Mouse (Mus musculus) left cerebral cortex, adult 2 months (tissue): ENCODE results near the gene Ttll10. TPM values are rescaled to one million over a fixed set of nuclear protein-coding genes. Genes with fewer than 3 reads are reported as not detected.
A peak's percentile ranks its signal among the peaks of the same experiment; 100 is the strongest.

Source experiments
- DNase-seq, 2 experiments: peaks; one replicate each; pipeline ENCODE4 v3.0.0; 2021 to 2022; ENCODE audit warnings: low spot score in 2 of 2, mixed read lengths in 1 of 2; ENCODE audit errors: extremely low spot score in 1 of 2
- H3K27ac ChIP-seq: fragments of 200-600 bp; 2 replicates; pipeline ENCODE4 v1.8.1; 2022
- H3K4me3 ChIP-seq: fragments of 200-600 bp; 2 replicates; pipeline ENCODE4 v1.8.1; 2022
- CTCF ChIP-seq: fragments of 200-600 bp; IDR thresholded peaks from 2 replicates; pipeline ENCODE4 v1.8.1; 2022; ENCODE audit warnings: antibody characterized with exemption, mild to moderate bottlenecking, moderate library complexity
- intact Hi-C: fragments of 180-260 bp; cut with DNase I; formaldehyde crosslinking; loops from one replicate; pipeline ENCODE4 v1.15.1; 2025
- microRNA-seq, 2 experiments: library from miRNA; unstranded; fragments of <30 nt; microRNA quantifications; one replicate each; pipeline ENCODE4 v1.2.0; 2021
- total RNA-seq, 2 experiments: library from RNA; stranded (reverse); gene quantifications; 2 replicates each; pipeline ENCODE4 v1.2.3; 2021

The Ttll10 gene
- total RNA-seq, 2 experiments from 2014 or later = 0.79 TPM; not detected in 1

DNA sequence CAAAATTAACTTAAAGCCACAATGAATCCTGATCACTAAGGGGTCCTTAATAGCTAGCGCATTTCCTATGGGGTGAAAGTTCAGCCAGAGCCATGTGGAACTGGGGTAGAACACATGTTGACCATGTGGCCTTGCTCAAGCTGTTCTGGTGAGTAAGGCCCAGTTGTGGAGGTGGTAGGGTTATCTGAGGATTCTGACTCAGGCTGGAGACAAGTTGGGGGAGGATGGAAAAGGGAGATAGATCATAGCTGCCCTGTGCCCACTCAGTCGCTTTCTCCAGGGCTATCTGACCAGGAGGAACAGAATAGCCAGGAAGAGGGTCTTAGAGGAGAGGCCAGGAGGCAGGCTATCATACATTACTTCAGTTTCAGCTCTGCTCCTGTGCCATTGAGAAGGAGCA is 44.8 kb downstream of the Ttll10 start:
- Histone ChIP-seq H3K27ac (no peak overlapping the region), H3K4me3 (no peak overlapping the region)
- no peak for TF ChIP-seq CTCF
- intact Hi-C loops = no loop called here
- DNase-seq = no peak

DNA sequence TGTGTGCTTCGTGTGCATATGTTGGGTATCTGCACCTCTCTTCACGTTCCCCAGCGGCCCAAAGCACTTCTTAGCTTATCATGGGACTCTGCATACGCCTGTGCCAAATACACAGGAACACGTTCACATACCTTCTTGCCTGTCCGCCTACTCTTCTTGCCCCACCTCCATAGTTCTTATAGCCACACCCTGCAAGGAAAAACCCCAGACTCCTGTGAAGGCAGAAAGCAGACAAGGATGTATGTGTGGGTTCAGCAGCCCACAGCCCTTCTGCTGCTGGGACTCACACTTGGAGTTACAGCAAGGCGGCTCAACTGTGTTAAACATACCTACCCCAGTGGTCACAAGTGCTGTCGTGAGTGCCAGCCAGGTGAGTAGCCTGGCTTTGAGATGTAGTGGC is 45.6 kb downstream of the Ttll10 start, which contains the start of gene Tnfrsf4:
Tnfrsf4 (plus strand) TSS at position 207 of the 400 bp plus-strand sequence.
- intact Hi-C loops = no loop called here
- H3K27ac ChIP-seq = 0 out of 2 replicates have a peak within 1 kb of the TSS, but pooled peaks have one; percentile 19
- TF ChIP-seq CTCF = no peak
- H3K4me3 ChIP-seq = no peak within 1 kb of the TSS
- DNase-seq = peak in 1 of 2 experiments; percentile 40

DNA sequence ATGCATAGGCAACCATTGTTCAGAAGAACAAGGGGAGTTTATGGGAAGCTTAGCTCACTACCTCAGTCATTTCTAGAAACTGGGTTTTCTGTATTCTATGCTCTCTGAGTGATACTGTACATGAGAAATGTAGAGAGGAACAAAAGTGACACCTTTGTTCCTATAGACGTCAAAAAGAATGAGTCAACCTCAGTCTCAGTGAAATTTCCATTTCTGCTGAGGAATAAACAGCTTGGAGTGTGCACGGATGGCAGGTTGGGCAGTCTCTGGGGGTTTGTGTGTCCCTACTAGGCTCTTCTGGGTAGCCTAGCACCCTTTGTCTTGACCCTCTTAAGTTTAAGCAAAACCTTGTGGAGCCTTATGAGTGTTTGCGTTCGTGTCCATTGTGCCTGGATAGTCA is 50.8 kb downstream of the Ttll10 start:
- Histone ChIP-seq H3K27ac (no peak overlapping the region), H3K4me3 (no peak overlapping the region)
- intact Hi-C loops = no loop called here
- no peak for TF ChIP-seq CTCF
- no peak for DNase-seq

DNA sequence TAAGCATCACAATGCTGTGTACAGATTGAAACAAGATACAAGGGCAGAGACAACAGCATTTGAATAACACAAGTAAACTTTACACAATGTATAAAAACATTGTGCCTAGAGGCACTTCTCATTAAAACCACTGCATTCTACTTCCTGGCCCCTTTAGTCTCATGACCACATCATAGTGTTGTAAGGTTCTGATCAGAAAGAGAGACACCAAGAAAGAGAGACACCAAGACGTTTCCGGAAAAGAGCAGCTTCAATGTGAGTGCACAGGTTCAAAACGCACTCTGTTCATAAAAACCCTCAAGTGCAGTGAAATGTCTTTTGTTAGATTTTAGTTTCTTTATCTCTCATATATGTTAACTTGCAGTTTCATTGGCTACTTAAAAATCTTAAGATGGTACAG is 55.1 kb downstream of the Ttll10 start:
- H3K4me3 ChIP-seq = no peak overlapping the region
- intact Hi-C loops = no loop called here
- H3K27ac ChIP-seq = no peak overlapping the region
- DNase-seq = no peak
- no peak for TF ChIP-seq CTCF

DNA sequence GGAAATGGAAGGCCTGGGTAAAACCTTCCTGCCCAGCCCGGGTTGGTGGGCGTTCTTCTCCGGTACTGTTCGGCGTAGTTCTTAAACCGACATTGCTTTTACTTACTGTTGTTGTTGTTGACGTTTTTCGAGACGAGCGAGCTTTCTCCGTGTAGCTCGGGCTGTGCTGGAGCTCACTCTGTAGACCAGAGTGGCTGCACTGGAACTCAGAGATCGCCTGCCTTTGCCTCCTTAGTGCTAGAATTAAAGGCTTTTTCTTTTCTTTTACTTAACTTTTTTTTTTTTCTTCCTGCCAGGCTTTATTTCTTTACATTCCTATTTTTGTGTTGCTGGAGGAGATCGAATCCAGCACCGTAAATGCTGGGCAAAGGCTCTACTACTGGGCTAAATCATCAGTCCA is 65.6 kb downstream of the Ttll10 start:
- peak overlapping the region; percentile 99 for H3K4me3 ChIP-seq
- intact Hi-C loops = loop anchor here (5.0 kb wide), 1 partner anchor 101 kb away; the partner anchor contains the start of genes Acap3 and Pusl1
- DNase-seq = no peak
- H3K27ac ChIP-seq = peak overlapping the region; percentile 98
- TF ChIP-seq CTCF = no peak

DNA sequence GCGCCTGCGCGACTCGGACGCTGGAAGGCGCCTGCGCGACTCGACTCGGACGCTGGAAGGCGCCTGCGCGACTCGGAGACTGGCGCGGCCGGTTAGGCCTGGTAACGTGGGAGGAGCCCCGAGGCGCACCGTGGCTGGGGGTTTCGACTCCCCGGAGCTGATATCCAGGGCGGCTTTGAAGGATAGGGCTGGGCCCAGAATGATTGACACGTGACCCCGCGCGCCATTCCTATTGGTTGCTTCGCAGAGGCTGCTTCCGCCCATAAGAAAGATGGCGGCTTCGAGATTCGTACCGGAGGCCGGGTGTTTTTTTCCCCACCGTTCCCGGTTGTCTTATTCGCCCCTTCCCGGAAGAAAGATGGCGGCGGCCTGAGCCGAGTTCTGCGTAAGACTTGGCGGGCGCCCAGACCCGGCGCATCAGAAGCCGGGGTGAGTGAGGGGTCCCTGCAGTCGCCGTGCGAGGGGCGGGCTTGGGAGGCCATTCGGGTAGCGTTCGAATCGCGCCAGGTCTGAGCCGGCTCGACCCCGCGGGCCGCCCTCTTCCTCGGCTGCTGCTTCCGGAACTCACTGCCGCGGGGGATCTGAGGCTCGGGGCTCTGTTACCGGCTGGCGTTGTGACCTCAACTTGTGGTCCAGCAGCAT is 66.2 kb downstream of the Ttll10 start:
- TF ChIP-seq CTCF = no peak
- intact Hi-C loops = loop anchor here (1.0 to 5.0 kb wide), 2 partner anchors 101 to 116 kb away; partner anchors contain the start of genes 9430015G10Rik, Acap3 and Pusl1
- Histone ChIP-seq H3K27ac (peak overlapping the region; percentile 98), H3K4me3 (peak overlapping the region; percentile 99)
- peak in 1 of 2 experiments; percentile 93 for DNase-seq

DNA sequence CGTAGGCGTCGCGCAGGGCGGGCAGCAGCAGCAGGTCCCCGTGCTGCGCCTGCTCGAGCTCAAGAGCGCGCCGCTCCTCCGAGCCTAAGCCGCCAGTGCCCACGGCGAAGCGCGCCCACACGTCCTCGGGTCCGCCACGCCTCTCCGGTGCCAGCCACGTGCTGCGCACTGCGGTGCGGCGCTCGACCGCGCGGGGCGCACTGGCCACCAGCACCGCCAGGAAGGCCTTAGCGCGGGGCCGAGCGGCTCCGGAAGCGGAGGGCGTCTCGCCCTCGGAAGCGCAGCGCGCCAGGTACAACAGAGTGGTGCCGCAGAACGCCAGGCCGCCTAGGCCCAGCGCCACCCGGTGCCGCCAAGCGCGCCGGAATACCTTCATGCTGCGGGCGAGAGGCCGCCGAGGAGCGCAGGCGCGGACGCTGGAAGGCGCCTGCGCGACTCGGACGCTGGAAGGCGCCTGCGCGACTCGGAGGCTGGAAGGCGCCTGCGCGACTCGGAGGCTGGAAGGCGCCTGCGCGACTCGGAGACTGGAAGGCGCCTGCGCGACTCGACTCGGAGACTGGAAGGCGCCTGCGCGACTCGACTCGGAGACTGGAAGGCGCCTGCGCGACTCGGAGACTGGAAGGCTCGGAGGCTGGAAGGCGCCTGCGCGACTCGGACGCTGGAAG is 66.8 kb downstream of the Ttll10 start, which contains the start of the genes B3galt6 and Sdf4:
B3galt6 (minus strand) TSS at position 409 of the 665 bp plus-strand sequence.
Sdf4 (plus strand) TSS at position 632 of the 665 bp plus-strand sequence.
- intact Hi-C loops = loop anchor here (1.0 to 5.0 kb wide), 2 partner anchors 100 to 117 kb away; partner anchors contain the start of genes 9430015G10Rik, Acap3 and Pusl1
- TF ChIP-seq CTCF = peak; percentile 83

DNA sequence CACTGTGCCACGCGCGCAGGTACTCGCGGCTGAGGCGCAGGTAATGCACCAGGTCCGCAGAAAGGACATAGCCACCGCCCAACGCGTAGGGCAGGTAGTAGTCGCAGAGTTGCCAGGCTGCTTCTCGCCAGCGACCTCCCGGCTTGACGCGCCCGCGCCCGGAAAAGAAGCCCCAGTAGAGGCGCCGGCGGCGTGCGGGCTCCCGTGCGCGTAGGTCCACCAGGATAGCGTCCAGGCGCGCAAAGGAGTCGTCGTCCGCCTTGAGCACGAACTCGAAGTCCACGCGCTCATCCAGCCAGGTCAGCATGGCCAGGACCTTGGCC is 67.3 kb downstream of the Ttll10 start:
- H3K4me3 ChIP-seq = peak overlapping the region; percentile 91
- DNase-seq = no peak
- TF ChIP-seq CTCF = no peak

More for the DNA sequence above, 66.8 kb downstream of the Ttll10 start, which contains the start of the genes B3galt6 and Sdf4:
- Histone ChIP-seq H3K27ac (peak within 1 kb of the TSS; percentile 99), H3K4me3 (peak within 1 kb of the TSS; percentile 99)
- DNase-seq = peak; percentile 89 to 93

DNA sequence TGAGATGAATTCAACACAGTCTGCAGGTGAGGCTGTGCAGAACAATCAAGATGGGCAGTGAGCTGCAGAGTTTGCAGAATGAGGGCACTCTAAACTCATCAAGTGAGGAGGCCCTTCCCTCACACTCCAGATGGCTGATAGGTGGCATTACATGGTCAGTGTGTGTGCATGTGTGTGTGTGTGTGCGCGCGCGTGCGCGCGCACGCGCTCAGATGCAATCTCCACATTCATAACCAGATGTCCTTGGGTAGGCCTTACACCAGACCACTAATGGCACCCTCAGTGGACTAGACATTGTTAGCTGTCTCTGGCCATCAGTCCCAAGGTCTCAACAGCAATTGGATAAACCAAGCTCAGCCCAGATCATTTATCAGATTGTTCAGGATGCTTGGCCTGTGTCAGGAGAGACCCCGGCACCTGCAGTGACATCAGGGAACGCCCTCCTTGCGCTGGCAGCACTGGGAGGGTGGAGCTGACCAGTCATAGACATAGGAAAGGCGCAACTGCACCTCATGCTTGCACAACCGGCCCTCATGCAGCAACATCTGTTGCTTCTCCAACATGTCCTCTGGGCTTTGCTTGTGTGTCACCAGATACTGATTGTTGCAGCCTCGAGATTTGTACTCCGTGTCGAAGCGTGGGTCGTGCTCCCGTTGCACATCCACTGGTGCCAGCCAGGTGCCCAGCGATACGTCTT is 67.9 kb downstream of the Ttll10 start:
- no peak for DNase-seq
- TF ChIP-seq CTCF = no peak
- peak overlapping the region; percentile 99 for H3K27ac ChIP-seq
- intact Hi-C loops = loop anchor here (5.0 kb wide), 1 partner anchor 99 kb away; the partner anchor contains the start of genes Acap3 and Pusl1
- H3K4me3 ChIP-seq = peak overlapping the region; percentile 91

More for the DNA sequence above, 67.3 kb downstream of the Ttll10 start:
- intact Hi-C loops = loop anchor here (1.0 to 5.0 kb wide), 2 partner anchors 100 to 117 kb away; partner anchors contain the start of genes 9430015G10Rik, Acap3 and Pusl1
- peak overlapping the region; percentile 99 for H3K27ac ChIP-seq

Small RNA genes within 50 kb of the gene (microRNA-seq; reads per million reads assigned to microRNA genes)
- gene Mir200a (6.7 to 11.7 reads per million in 2 experiments), gene Mir200b (25.1 to 77.7 reads per million in 2 experiments), gene Mir429 (36.1 to 71.8 reads per million in 2 experiments)

Other genes starting within 250 kb of the Ttll10 start
- gene Ccnl2, start 246.9 kb downstream of the Ttll10 start, total RNA-seq = 10 to 100 TPM; 74.8 to 83.4 TPM
- gene Aurkaip1, start 228.1 kb downstream of the Ttll10 start, total RNA-seq = 100 to 1,000 TPM in 1 of 2 experiments, 10 to 100 TPM in 1; 98.5 to 101 TPM
- gene Mxra8, start 219.7 kb downstream of the Ttll10 start, total RNA-seq = 1 to 10 TPM; 5.9 to 8.0 TPM
- 10 to 100 TPM; 94.0 to 96.3 TPM for gene Dvl1, start 212.0 kb downstream of the Ttll10 start, total RNA-seq
- under 1 TPM; 0.23 to 0.30 TPM for gene Tas1r3, start 196.1 kb downstream of the Ttll10 start, total RNA-seq
- 10 to 100 TPM; 21.7 to 28.9 TPM for gene Cptp, start 190.0 kb downstream of the Ttll10 start, total RNA-seq
- gene Ints11, start 189.9 kb downstream of the Ttll10 start, total RNA-seq = 10 to 100 TPM; 37.3 to 41.1 TPM
- gene Pusl1, start 167.6 kb downstream of the Ttll10 start, total RNA-seq = 10 to 100 TPM; 55.0 to 61.2 TPM
- gene Acap3, start 167.6 kb downstream of the Ttll10 start, total RNA-seq = 100 to 1,000 TPM; 139 to 152 TPM
- 10 to 100 TPM; 70.3 to 80.5 TPM for gene Ube2j2, start 115.6 kb downstream of the Ttll10 start, total RNA-seq
- 10 to 100 TPM; 18.9 to 19.7 TPM for gene C1qtnf12, start 97.1 kb downstream of the Ttll10 start, total RNA-seq
- gene B3galt6, start 66.8 kb downstream of the Ttll10 start, total RNA-seq = 10 to 100 TPM in 1 of 2 experiments, 1 to 10 TPM in 1; 9.1 to 10.8 TPM
- gene Sdf4, start 66.5 kb downstream of the Ttll10 start, total RNA-seq = 100 to 1,000 TPM; 187 to 193 TPM
- 1 to 10 TPM; 1.7 to 2.4 TPM for gene Tnfrsf4, start 45.6 kb downstream of the Ttll10 start, total RNA-seq
- not detected for gene Tnfrsf18, start 33.2 kb downstream of the Ttll10 start, total RNA-seq
- 10 to 100 TPM; 30.7 to 34.7 TPM for gene 9430015G10Rik, start 50.6 kb upstream of the Ttll10 start, total RNA-seq
- 1 to 10 TPM in 1 of 2 experiments, under 1 TPM in 1; 0.95 to 1.3 TPM for gene Rnf223, start 71.1 kb upstream of the Ttll10 start, total RNA-seq
- 100 to 1,000 TPM; 142 to 147 TPM for gene Agrn, start 138.1 kb upstream of the Ttll10 start, total RNA-seq
- gene Isg15, start 141.4 kb upstream of the Ttll10 start, total RNA-seq = 1 to 10 TPM; 1.1 to 1.5 TPM
- 1 to 10 TPM; 6.4 to 6.6 TPM for gene AW011738, start 143.9 kb upstream of the Ttll10 start, total RNA-seq
- gene Perm1, start 156.5 kb upstream of the Ttll10 start, total RNA-seq = under 1 TPM; 0.25 to 0.30 TPM
- 10 to 100 TPM; 39.6 to 39.8 TPM for gene Plekhn1, start 175.4 kb upstream of the Ttll10 start, total RNA-seq
- 10 to 100 TPM; 73.5 to 76.6 TPM for gene Noc2l, start 176.6 kb upstream of the Ttll10 start, total RNA-seq
- 1 to 10 TPM; 5.3 to 6.3 TPM for gene Samd11, start 196.2 kb upstream of the Ttll10 start, total RNA-seq